ENCODE assay signal across 12 mouse cellular contexts in genomic region chr14:11640996-11641395, GRCm38 (mm10).
DNase-seq lines count a peak whose midpoint lies in the region; ATAC-seq and TF ChIP-seq lines count a peak whose summit lies in the region.
"Had no signal": no experiment of that assay in that cellular context is flagged by ENCODE, and none has a peak within 500 bp of the region (broad histone marks: within the 10 kb centered on the region; RNA-seq: fewer than 3 reads in every experiment).

No protein-coding gene starts in this region.

- no peak for ATAC-seq in inflammation-experienced regulatory T-cells, adult 6 months

- H3ac ChIP-seq in myocyte (ENCODE audit: control insufficient read depth, insufficient read length): no peak overlapping the region

- H3K79me2 ChIP-seq in myocyte (ENCODE audit: control insufficient read depth, insufficient read depth): peaks cover 1% of the 10 kb centered on the region

- no peaks in the 10 kb centered on the region for H3K27me3 ChIP-seq in myocyte (ENCODE audit: control insufficient read depth, insufficient read depth, insufficient read length)

- intact Hi-C loops in left cerebral cortex, postnatal 36 days (cut with DNase I): no loop called here
- intact Hi-C loops in left cerebral cortex, postnatal 4 days (cut with DNase I): no loop called here

- no peak overlapping the region for H3K4me3 ChIP-seq in myocyte

- TF ChIP-seq POLR2A in myocyte (IDR thresholded peaks at IDR 0.05; ENCODE audit: insufficient read length, low read depth): no peak

- H3K4me2 ChIP-seq in myocyte (ENCODE audit: low read depth): no peak overlapping the region

- no peaks in the 10 kb centered on the region for H3K36me3 ChIP-seq in myocyte (ENCODE audit: control insufficient read depth, insufficient read depth)

- DNase-seq in cerebellum, postnatal 10 days: peak; percentile 25 to 41
- DNase-seq in cerebellum, adult 9-10 months: no peak
- peak; percentile 36 to 42 for DNase-seq in left cerebral cortex, postnatal 36 days (ENCODE audit: low spot score in 2 of 2)
- DNase-seq in left cerebral cortex, postnatal 4 days: no peak
- peak; percentile 18 for DNase-seq in adrenal gland, postnatal 25 days
- DNase-seq in kidney, postnatal 14 days: no peak
- DNase-seq: cerebellum, adult 18-20 months; kidney, adult 18-20 months; lung, postnatal 4 days; thymus, postnatal 36 days had no signal

TF ChIP-seq in myocyte, 11 proteins besides CTCF, POLR2A, EP300 and RAD21:
- TF ChIP-seq REST (IDR thresholded peaks at IDR 0.05; ENCODE audit: insufficient read depth, insufficient read length) (no peak), TCF3 (IDR thresholded peaks at IDR 0.05; ENCODE audit: insufficient read length, low read depth) (peak; percentile 79), POLR2AphosphoS2 (IDR thresholded peaks at IDR 0.05; ENCODE audit: insufficient read length, low read depth) (no peak), TCF12 (IDR thresholded peaks at IDR 0.05; ENCODE audit: insufficient read depth, poor library complexity, severe bottlenecking) (peak; percentile 76), MYOD1 (IDR thresholded peaks at IDR 0.05; ENCODE audit: control insufficient read depth in 1 of 3, insufficient read length in 2 of 3, low read depth in 2 of 3) (peak; percentile 61 to 95 (median 78)), MYOG (IDR thresholded peaks at IDR 0.05; ENCODE audit: control insufficient read depth in 1 of 3, insufficient read depth in 1 of 3, insufficient read length in 2 of 3, low read depth in 2 of 3) (peak; percentile 84 to 95 (median 87)), E2F4 (IDR thresholded peaks at IDR 0.05; ENCODE audit: insufficient read depth) (no peak), MAX (IDR thresholded peaks at IDR 0.05; ENCODE audit: low read depth) (no peak), CEBPB (IDR thresholded peaks at IDR 0.05; ENCODE audit: insufficient read depth, poor library complexity, severe bottlenecking) (peak; percentile 89), USF1 (IDR thresholded peaks at IDR 0.05; ENCODE audit: low read depth) (no peak), SRF (IDR thresholded peaks at IDR 0.05; ENCODE audit: control insufficient read depth, insufficient read length, low read depth) (no peak)

Comparison
In these comparisons a context has a peak if more than half of its experiments do, and no peak if none do; other contexts are left out.
1. DNase-seq: peak in cerebellum, postnatal 10 days (2 of 2), left cerebral cortex, postnatal 36 days (2 of 2) and adrenal gland, postnatal 25 days (single experiment); none in cerebellum, adult 9-10 months (single experiment), left cerebral cortex, postnatal 4 days (single experiment) and kidney, postnatal 14 days (single experiment).